Mouse (Mus musculus) forebrain, embryonic 10.5 days (tissue): ENCODE results near the gene Gm19426. TPM values are rescaled to one million over a fixed set of nuclear protein-coding genes. Genes with fewer than 3 reads are reported as not detected.

ENCODE experiments used
- DNase-seq: peaks from one replicate; pipeline ENCODE4 v3.0.0-alpha.2; 2017; ENCODE audit warnings: low spot score; ENCODE audit errors: extremely low spot score
- H3K27ac ChIP-seq: fragments of 300-500 bp; sonication (generic); 2 replicates; pipeline ENCODE4 v1.5.1; 2016; ENCODE audit warnings: mild to moderate bottlenecking
- H3K27me3 ChIP-seq: fragments of 300-500 bp; sonication (generic); 2 replicates; pipeline ENCODE4 v1.6.1; 2016; ENCODE audit warnings: mild to moderate bottlenecking; ENCODE audit not compliant: poor library complexity, severe bottlenecking
- H3K36me3 ChIP-seq: fragments of 300-500 bp; sonication (generic); replicated peaks from 2 replicates; pipeline ENCODE4 v1.6.1; 2016; ENCODE audit warnings: mild to moderate bottlenecking, moderate library complexity
- H3K4me1 ChIP-seq: fragments of 300-500 bp; sonication (generic); 2 replicates; pipeline ENCODE4 v1.6.1; 2016
- H3K4me3 ChIP-seq: fragments of 300-500 bp; sonication (generic); 2 replicates; pipeline ENCODE4 v1.5.1; 2016; ENCODE audit warnings: mild to moderate bottlenecking, moderate library complexity
- H3K9me3 ChIP-seq: fragments of 300-500 bp; sonication (generic); 2 replicates; pipeline ENCODE4 v1.6.1; 2016; ENCODE audit warnings: mild to moderate bottlenecking, moderate library complexity
- WGBS: fragments of 180-500 bp; shearing (Covaris S2); methylation state at CpG from one replicate; pipeline ENCODE4 v1.1.7; 2016; 5-methylcytosine and 5-hydroxymethylcytosine counted together
- polyA plus RNA-seq: library from polyadenylated mRNA; unstranded; fragments of >200 nt; fragmentation: Nextera tagmentation; extraction: Ambion mirVana; gene quantifications from 2 replicates; pipeline ENCODE4 v1.2.1, GENCODE M21; 2016

The Gm19426 gene
- polyA plus RNA-seq = 8.5 and 8.8 TPM in 2 replicates

GRCm38 (mm10) chr2:84743561-84743960 is at the start of gene Gm19426:
Gene Gm19426, minus strand, starts transcription at chr2:84743655.
- WGBS = 1% methylated on average over 25 of the region's 25 CpGs
- H3K4me1 ChIP-seq = peaks cover 58% of the 10 kb centered on the region
- DNase-seq = peak; percentile 95

DNA sequence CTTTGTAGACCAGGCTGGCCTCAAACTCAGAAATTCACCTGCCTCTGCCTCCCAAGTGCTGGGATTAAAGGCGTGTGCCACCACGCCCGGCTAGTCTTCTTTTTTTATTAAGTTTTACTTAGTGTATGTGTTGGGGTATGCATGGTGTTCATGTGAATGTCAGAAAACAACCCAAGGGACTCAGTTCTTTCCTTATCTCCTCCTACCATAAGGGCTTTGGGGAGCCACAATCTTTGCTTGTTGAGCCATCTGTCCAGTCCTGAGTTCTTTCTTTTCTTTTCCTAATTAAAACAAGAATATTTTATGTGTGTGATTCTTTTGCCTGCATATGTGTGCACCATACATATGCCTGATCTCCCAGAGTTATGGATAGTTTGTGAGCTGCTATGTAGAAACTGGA is 49.7 kb upstream of the Gm19426 start:
- Histone ChIP-seq H3K27me3 (0 out of 2 replicates have a peak, but pooled peaks cover 10% of the 10 kb centered on the region), H3K9me3 (peaks cover 18% of the 10 kb centered on the region), H3K4me3 (no peak overlapping the region), H3K4me1 (peaks cover 13% of the 10 kb centered on the region), H3K36me3 (no peaks in the 10 kb centered on the region), H3K27ac (no peak overlapping the region)
- WGBS = 84% methylated on average over 3 of the region's 3 CpGs
- no peak for DNase-seq

More at GRCm38 (mm10) chr2:84743561-84743960, at the start of gene Gm19426:
- H3K27me3 ChIP-seq = no peaks in the 10 kb centered on the region
- H3K9me3 ChIP-seq = no peaks in the 10 kb centered on the region
- H3K36me3 ChIP-seq = peaks cover 27% of the 10 kb centered on the region
- peak within 1 kb of the TSS; percentile 99 for H3K27ac ChIP-seq
- peak within 1 kb of the TSS; percentile 69 for H3K4me3 ChIP-seq

- no peak overlapping the region for H3K27ac ChIP-seq
- WGBS = 94% methylated on average over 3 of the region's 3 CpGs
- peaks cover 8% of the 10 kb centered on the region; the same call in 1 of the 2 replicates for H3K4me1 ChIP-seq
- peaks cover 18% of the 10 kb centered on the region for H3K9me3 ChIP-seq
- no peak for DNase-seq
- no peaks in the 10 kb centered on the region for H3K36me3 ChIP-seq
- 0 out of 2 replicates have a peak, but pooled peaks cover 10% of the 10 kb centered on the region for H3K27me3 ChIP-seq
- H3K4me3 ChIP-seq = no peak overlapping the region
These were observed 49.1 kb upstream of the Gm19426 start for GRCm38 (mm10) chr2:84792516-84792915.

GRCm38 (mm10) chr2:84790418-84790817 is 47.0 kb upstream of the Gm19426 start:
- no peak for DNase-seq
- Histone ChIP-seq H3K36me3 (no peaks in the 10 kb centered on the region), H3K27ac (no peak overlapping the region), H3K27me3 (0 out of 2 replicates have a peak, but pooled peaks cover 10% of the 10 kb centered on the region), H3K9me3 (peaks cover 14% of the 10 kb centered on the region), H3K4me3 (no peak overlapping the region), H3K4me1 (peaks cover 13% of the 10 kb centered on the region; the same call in 1 of the 2 replicates)
- 57% methylated on average over 9 of the region's 9 CpGs for WGBS

DNA sequence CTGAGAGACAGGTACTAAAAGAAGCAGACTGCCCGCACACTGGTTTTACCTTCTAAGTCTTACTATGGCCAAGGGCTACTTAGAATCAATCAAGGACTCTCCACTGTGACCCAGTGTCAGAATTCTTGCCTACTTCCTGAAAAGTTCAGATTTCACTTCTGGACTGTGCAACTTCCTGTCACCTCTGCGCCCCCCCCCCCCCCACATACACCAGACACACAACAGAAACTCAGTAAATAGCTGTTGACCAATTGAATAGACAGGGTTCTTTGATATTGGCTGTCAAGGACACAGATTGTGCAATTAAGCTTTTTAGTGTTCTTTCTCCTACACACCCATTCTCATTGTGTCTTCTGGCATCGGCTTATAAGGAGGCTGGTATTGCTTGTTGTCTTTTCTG is 44.9 kb upstream of the Gm19426 start:
- Histone ChIP-seq H3K4me1 (peaks cover 13% of the 10 kb centered on the region; the same call in 1 of the 2 replicates), H3K9me3 (no peaks in the 10 kb centered on the region), H3K36me3 (no peaks in the 10 kb centered on the region), H3K27ac (no peak overlapping the region), H3K27me3 (0 out of 2 replicates have a peak, but pooled peaks cover 10% of the 10 kb centered on the region), H3K4me3 (no peak overlapping the region)
- WGBS = 87% methylated on average over 3 of the region's 3 CpGs
- no peak for DNase-seq

DNA sequence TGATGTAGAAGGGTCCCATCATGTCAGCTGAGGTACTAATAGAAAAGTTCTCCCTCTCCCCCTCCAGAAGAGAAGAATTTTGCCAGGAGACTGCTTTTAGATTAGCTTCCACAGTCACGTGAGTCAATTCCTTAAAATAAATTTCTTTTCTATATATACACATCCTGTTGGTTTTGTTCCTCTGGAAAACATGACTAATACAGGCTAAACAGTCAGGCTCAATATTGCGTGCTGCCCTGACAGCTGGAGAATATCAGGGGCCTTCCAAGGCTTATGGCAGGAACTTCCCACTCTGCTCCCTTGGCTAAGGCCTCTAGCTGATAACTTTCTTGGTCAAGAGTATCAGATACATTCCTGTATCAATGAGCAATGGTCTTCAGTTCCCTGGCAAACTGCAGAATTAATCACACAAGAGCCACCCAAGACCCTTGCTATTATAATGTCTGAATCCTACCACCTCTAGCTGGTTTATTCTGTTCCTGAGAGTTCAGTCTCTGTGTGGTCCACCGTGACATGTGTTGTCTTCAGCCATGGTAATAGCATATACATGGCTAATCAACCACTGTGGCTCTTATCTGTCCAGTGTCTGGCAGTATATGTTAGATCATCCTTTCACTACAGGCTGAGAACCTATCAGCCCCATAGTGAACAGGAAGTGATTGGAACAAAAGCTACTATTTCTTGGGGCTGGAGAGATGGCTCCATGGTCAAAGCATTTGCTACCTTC is 40.5 kb upstream of the Gm19426 start:
- DNase-seq = no peak
- Histone ChIP-seq H3K4me3 (no peak overlapping the region), H3K27me3 (no peaks in the 10 kb centered on the region), H3K9me3 (no peaks in the 10 kb centered on the region), H3K36me3 (no peaks in the 10 kb centered on the region), H3K27ac (no peak overlapping the region), H3K4me1 (peaks cover 4% of the 10 kb centered on the region; the same call in 1 of the 2 replicates)
- 91% methylated on average over 3 of the region's 3 CpGs for WGBS

DNA sequence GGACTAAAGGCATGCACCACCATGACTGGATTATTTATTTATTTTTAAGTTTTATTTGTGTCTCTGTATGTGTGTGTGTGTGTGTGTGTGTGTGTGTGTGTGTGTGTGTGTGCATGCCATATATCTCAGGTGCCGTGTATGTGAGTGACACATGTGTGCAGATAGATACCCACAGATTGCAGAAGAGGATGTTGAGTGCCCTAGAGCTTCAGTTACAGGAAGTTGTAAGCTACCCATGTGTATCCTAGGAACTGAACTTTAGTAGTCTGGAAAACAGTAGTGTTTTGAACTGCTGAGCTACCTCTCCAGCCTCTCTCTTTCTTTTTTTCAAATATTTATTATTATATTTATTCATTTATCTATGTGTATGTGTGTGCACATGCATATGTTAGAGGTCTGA is 39.9 kb upstream of the Gm19426 start:
- no peak for DNase-seq
- Histone ChIP-seq H3K36me3 (no peaks in the 10 kb centered on the region), H3K27me3 (no peaks in the 10 kb centered on the region), H3K4me3 (no peak overlapping the region), H3K4me1 (peaks cover 4% of the 10 kb centered on the region; the same call in 1 of the 2 replicates), H3K27ac (no peak overlapping the region), H3K9me3 (no peaks in the 10 kb centered on the region)
- WGBS = 84% methylated on average over 1 of the region's 1 CpGs

DNA sequence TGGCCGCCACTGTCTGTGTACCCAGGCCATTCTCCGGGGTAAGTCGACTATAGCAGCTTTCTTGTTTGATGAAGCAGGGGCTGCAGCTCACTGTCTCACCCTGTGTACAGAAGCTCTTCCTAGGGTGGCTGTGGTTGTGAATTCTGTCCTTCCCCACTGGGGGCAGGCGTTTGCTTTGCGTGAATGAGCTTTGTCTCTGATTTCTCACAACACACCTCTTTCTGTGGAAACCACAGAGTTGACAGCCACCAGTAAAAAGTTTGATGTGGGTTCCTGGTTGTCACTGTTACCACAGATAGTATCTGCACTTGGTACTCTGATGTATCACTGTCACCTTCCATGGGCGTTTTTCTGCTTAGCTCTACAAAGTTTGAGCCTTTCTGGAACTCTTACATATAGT is 35.8 kb upstream of the Gm19426 start:
- no peaks in the 10 kb centered on the region for H3K36me3 ChIP-seq
- peaks cover 21% of the 10 kb centered on the region for H3K4me1 ChIP-seq
- DNase-seq = no peak
- H3K4me3 ChIP-seq = no peak overlapping the region
- no peaks in the 10 kb centered on the region for H3K27me3 ChIP-seq
- H3K9me3 ChIP-seq = no peaks in the 10 kb centered on the region
- WGBS = 66% methylated on average over 6 of the region's 6 CpGs
- no peak overlapping the region for H3K27ac ChIP-seq

GRCm38 (mm10) chr2:84777706-84778105 is 34.3 kb upstream of the Gm19426 start:
- no peaks in the 10 kb centered on the region for H3K27me3 ChIP-seq
- H3K9me3 ChIP-seq = no peaks in the 10 kb centered on the region
- no peaks in the 10 kb centered on the region for H3K36me3 ChIP-seq
- 0 out of 2 replicates have a peak overlapping the region, but pooled peaks have one; percentile 11 for H3K27ac ChIP-seq
- H3K4me1 ChIP-seq = peaks cover 35% of the 10 kb centered on the region
- 43% methylated on average over 3 of the region's 3 CpGs for WGBS
- no peak overlapping the region for H3K4me3 ChIP-seq
- no peak for DNase-seq

DNA sequence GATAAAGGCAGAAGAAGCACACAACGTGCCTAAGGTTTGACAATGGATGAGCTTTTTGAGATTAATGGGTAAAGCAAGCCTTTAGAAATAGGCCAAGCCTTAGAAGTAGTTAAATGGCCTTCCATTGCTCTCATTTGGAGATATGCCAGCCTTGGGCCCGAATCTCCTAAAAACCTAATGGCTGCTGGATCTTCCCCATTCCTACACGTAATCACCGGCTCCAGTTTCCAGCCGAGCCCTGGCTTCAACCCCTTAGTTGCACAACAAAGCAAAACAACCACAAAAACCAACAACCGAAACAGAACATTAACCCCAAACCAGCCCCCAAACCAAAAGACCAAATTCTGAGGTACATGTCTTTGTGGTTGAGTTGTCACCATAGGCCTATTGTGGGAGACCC is 32.2 kb upstream of the Gm19426 start:
- no peak overlapping the region for H3K4me3 ChIP-seq
- no peaks in the 10 kb centered on the region for H3K9me3 ChIP-seq
- peaks cover 35% of the 10 kb centered on the region for H3K4me1 ChIP-seq
- no peak for DNase-seq
- H3K27me3 ChIP-seq = no peaks in the 10 kb centered on the region
- WGBS = 86% methylated on average over 6 of the region's 6 CpGs
- H3K27ac ChIP-seq = peak overlapping the region; percentile 89
- no peaks in the 10 kb centered on the region for H3K36me3 ChIP-seq

DNA sequence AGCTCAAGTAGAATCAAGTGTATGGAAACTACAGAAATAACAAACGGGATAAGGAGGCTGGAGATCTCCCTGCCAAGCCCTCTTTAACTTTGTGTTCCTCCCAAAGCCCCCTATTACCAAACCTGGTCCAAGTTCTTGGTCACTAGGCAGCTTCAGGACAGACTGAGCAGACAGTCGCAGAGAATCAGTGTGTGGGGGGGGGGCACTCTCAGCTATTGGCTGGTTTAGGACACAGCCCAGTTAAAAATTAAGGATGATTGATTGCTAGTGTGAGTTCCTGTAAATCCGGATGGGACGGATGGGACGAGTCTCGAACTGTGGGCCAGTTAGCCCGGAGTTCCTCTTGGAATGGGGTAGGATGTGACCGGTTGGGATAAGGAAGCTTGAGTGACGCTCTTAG is 31.8 kb upstream of the Gm19426 start, which contains the start of gene Serping1:
TSS of gene Serping1 (minus strand) at position 204 of the 400 bp plus-strand sequence.
- Histone ChIP-seq H3K4me3 (peak within 1 kb of the TSS; percentile 47), H3K36me3 (no peaks in the 10 kb centered on the region), H3K4me1 (peaks cover 35% of the 10 kb centered on the region), H3K27ac (peak within 1 kb of the TSS; percentile 89), H3K9me3 (no peaks in the 10 kb centered on the region), H3K27me3 (no peaks in the 10 kb centered on the region)
- peak; percentile 23 for DNase-seq
- 68% methylated on average over 9 of the region's 9 CpGs for WGBS

- H3K4me1 ChIP-seq = peaks cover 35% of the 10 kb centered on the region
- DNase-seq = peak; percentile 79
- under 1% methylated on average over 14 of the region's 15 CpGs for WGBS
- H3K4me3 ChIP-seq = peak overlapping the region; percentile 47
- H3K27ac ChIP-seq = peak overlapping the region; percentile 89
- H3K27me3 ChIP-seq = no peaks in the 10 kb centered on the region
- 0 out of 2 replicates have a peak, but pooled peaks cover 3% of the 10 kb centered on the region for H3K36me3 ChIP-seq
- H3K9me3 ChIP-seq = no peaks in the 10 kb centered on the region
These were observed 31.3 kb upstream of the Gm19426 start for GRCm38 (mm10) chr2:84774751-84775150.

GRCm38 (mm10) chr2:84773195-84773594 is 29.7 kb upstream of the Gm19426 start:
- Histone ChIP-seq H3K9me3 (no peaks in the 10 kb centered on the region), H3K4me1 (peaks cover 35% of the 10 kb centered on the region), H3K4me3 (no peak overlapping the region; the same call in 1 of the 2 replicates), H3K27me3 (no peaks in the 10 kb centered on the region), H3K36me3 (0 out of 2 replicates have a peak, but pooled peaks cover 4% of the 10 kb centered on the region), H3K27ac (peak overlapping the region; percentile 89; the same call in 1 of the 2 replicates)
- no peak for DNase-seq
- 86% methylated on average over 5 of the region's 5 CpGs for WGBS
